Mouse (Mus musculus) lung, embryonic 15.5 days (tissue): Measurements from ENCODE around the gene Prkar2b. TPM values are rescaled to one million over a fixed set of nuclear protein-coding genes. Genes with fewer than 3 reads are reported as not detected.

Experiments
- polyA plus RNA-seq: library from polyadenylated mRNA; unstranded; fragments of >200 nt; fragmentation: Nextera tagmentation; extraction: Ambion mirVana; gene quantifications from 2 replicates; pipeline ENCODE4 v1.2.1, GENCODE M21; 2015

Gene Prkar2b
- polyA plus RNA-seq, 1 experiment from 2014 or later, result 21.4 TPM

Other genes starting within 250 kb of the Prkar2b start
- gene Hbp1, start 110.8 kb downstream of the Prkar2b start, polyA plus RNA-seq, result 126 and 133 TPM in 2 replicates
- 3.4 and 3.9 TPM in 2 replicates for gene Pik3cg, start 147.4 kb upstream of the Prkar2b start, polyA plus RNA-seq